Mouse (Mus musculus) hindbrain, embryonic 15.5 days (tissue): ENCODE results near the gene Zswim3. TPM values are rescaled to one million over a fixed set of nuclear protein-coding genes. Genes with fewer than 3 reads are reported as not detected.

ENCODE experiments used
- ATAC-seq: fragments of 200-750 bp; cut with Nextera tagmentation; 2 replicates; pipeline ENCODE4 v1.8.0; 2017; ENCODE audit warnings: low read depth, moderate number of reproducible peaks, moderate TSS enrichment; ENCODE audit not compliant: low FRiP score
- H3K27ac ChIP-seq: fragments of 300-500 bp; sonication (generic); replicated peaks from 2 replicates; pipeline ENCODE4 v1.5.1; 2015; ENCODE audit warnings: mild to moderate bottlenecking, inconsistent platforms
- H3K27me3 ChIP-seq: fragments of 300-500 bp; sonication (generic); 2 replicates; pipeline ENCODE4 v1.6.1; 2015; ENCODE audit warnings: control low read depth, inconsistent platforms
- H3K36me3 ChIP-seq: fragments of 300-500 bp; sonication (generic); 2 replicates; pipeline ENCODE4 v1.6.1; 2015; ENCODE audit warnings: control low read depth, inconsistent platforms
- H3K4me1 ChIP-seq: fragments of 300-500 bp; sonication (generic); replicated peaks from 2 replicates; pipeline ENCODE4 v1.6.1; 2015; ENCODE audit warnings: control low read depth, inconsistent platforms
- H3K4me2 ChIP-seq: fragments of 300-500 bp; sonication (generic); 2 replicates; pipeline ENCODE4 v1.6.1; 2015; ENCODE audit warnings: moderate library complexity, mild to moderate bottlenecking, inconsistent platforms
- H3K4me3 ChIP-seq: fragments of 300-500 bp; sonication (generic); 2 replicates; pipeline ENCODE4 v1.5.1; 2015; ENCODE audit warnings: mild to moderate bottlenecking, inconsistent platforms
- H3K9ac ChIP-seq: fragments of 300-500 bp; sonication (generic); 2 replicates; pipeline ENCODE4 v1.6.1; 2015; ENCODE audit warnings: inconsistent platforms
- H3K9me3 ChIP-seq: fragments of 300-500 bp; sonication (generic); 2 replicates; pipeline ENCODE4 v1.6.1; 2016; ENCODE audit warnings: control low read depth, inconsistent platforms
- WGBS: fragments of 180-500 bp; shearing (Covaris S2); methylation state at CpG from one replicate; pipeline ENCODE4 v1.1.7; 2015; 5-methylcytosine and 5-hydroxymethylcytosine counted together
- polyA plus RNA-seq: library from polyadenylated mRNA; unstranded; fragments of >200 nt; fragmentation: Nextera tagmentation; extraction: Ambion mirVana; gene quantifications from 2 replicates; pipeline ENCODE4 v1.2.1, GENCODE M21; 2015

The Zswim3 gene
- polyA plus RNA-seq, 1 experiment from 2014 or later = 16.8 TPM

DNA sequence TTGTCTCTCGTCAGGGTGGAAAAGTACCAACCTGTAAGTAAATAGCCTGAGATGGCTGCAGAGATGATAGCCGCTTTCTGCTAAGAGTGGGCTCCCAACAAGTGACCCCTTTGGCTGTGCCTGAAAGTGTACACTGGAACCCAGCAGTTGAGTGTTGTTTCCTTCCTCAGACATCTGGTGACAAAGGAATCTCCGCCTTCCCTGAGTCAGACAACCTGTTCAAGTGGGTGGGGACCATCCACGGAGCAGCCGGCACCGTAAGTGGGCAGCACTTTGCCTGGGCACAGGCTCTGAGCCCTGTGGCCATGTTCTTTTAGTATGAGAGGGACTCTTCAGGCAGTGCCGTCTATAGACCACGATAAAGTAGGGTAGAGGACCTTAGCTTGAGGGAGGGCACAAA lies 33.8 kb upstream of the Zswim3 start:
- Histone ChIP-seq H3K27ac (no peak overlapping the region), H3K9me3 (no peaks in the 10 kb centered on the region), H3K4me3 (peak overlapping the region; percentile 74; the same call in 1 of the 2 replicates), H3K4me1 (peaks cover 10% of the 10 kb centered on the region), H3K36me3 (peaks cover 16% of the 10 kb centered on the region), H3K9ac (no peak overlapping the region), H3K27me3 (no peaks in the 10 kb centered on the region), H3K4me2 (peak overlapping the region; percentile 97)
- 83% methylated on average over 8 of the region's 8 CpGs for WGBS
- ATAC-seq = no peak

DNA sequence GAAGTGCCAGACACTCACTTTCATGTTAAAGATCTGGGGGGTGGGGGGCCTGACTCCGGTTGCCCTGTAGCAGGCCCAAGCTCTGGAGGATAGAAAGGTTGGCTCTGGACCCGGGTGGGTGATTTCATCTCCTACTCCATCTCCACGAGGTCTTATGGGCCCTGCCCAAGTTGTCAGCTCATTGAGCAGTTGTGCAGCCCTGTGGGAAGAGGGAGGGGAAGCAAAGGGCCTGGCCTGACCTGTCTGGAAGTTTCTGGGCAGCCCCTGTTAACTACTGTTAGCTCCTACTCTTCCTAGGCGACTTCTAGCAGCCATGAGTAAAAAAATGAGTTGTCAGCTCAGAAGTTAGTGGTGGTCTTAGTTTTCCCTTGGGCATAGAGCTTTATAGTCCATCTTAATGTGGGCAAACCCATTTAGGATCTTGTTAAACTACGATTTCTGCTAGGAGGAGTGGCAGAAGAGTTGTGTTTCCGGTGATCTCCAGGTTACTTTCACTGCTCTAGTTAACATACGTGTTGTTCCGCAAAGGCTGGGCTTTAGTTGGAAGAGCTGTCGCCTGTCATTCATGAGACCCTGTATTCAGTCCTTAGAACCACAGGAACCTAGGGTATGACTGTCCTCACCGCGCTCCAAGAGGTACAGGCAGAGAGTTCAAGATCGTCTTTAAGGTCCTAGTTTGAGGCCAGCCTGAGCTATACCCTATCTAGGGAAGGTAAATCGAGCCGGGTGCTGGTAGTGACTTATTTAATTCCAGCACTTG lies 31.5 kb upstream of the Zswim3 start:
- ATAC-seq = no peak
- no peak overlapping the region for H3K4me2 ChIP-seq
- H3K4me3 ChIP-seq = no peak overlapping the region
- H3K27me3 ChIP-seq = no peaks in the 10 kb centered on the region
- H3K9me3 ChIP-seq = no peaks in the 10 kb centered on the region
- WGBS = 79% methylated on average over 14 of the region's 14 CpGs
- H3K36me3 ChIP-seq = no peaks in the 10 kb centered on the region
- no peak overlapping the region for H3K27ac ChIP-seq
- peaks cover 10% of the 10 kb centered on the region for H3K4me1 ChIP-seq
- no peak overlapping the region for H3K9ac ChIP-seq

DNA sequence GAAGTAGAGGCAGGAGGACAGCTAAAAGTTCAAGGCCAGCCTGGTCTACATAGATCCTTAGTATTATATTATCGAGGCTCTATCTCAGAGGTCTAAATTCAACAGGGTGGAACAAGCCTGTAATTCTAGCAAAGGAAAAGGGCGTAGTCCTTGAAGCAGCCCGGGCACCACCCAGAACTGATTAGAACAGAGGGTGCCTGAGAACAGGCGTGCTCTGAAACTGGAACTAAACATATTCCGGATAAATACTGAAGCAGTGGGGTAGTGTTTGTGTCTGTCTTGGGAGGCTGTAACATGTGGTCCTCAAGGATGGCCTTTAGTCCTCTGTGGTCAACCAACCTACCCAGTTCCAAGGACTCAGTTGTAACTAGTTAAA lies 30.9 kb upstream of the Zswim3 start:
- Histone ChIP-seq H3K27me3 (no peaks in the 10 kb centered on the region), H3K4me3 (no peak overlapping the region), H3K9ac (no peak overlapping the region), H3K9me3 (no peaks in the 10 kb centered on the region), H3K27ac (no peak overlapping the region), H3K4me2 (no peak overlapping the region), H3K36me3 (no peaks in the 10 kb centered on the region), H3K4me1 (peaks cover 10% of the 10 kb centered on the region)
- ATAC-seq = no peak
- 88% methylated on average over 5 of the region's 5 CpGs for WGBS

DNA sequence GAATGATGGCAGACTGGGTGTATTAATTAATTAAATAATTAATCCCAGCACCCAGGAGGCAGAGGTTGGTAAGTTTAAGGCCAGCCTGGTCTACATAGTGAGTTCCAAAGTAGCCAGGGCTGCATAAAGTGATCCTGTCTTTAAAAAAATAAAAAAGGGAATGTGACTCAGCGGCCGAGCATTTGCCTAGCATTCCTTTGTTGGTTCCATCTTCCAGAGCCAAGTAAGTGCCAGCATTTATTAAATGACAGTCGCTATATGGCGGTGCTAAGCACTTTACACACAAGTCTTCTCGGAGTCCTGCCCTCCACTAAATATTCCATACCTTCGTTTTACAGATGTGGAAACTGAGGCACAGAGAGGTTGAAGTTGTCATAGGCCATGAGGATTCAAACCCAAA lies 28.8 kb upstream of the Zswim3 start:
- Histone ChIP-seq H3K9ac (no peak overlapping the region), H3K9me3 (no peaks in the 10 kb centered on the region), H3K4me2 (no peak overlapping the region), H3K27ac (no peak overlapping the region), H3K4me3 (no peak overlapping the region), H3K4me1 (no peaks in the 10 kb centered on the region), H3K27me3 (no peaks in the 10 kb centered on the region), H3K36me3 (no peaks in the 10 kb centered on the region)
- no peak for ATAC-seq
- 92% methylated on average over 6 of the region's 6 CpGs for WGBS

DNA sequence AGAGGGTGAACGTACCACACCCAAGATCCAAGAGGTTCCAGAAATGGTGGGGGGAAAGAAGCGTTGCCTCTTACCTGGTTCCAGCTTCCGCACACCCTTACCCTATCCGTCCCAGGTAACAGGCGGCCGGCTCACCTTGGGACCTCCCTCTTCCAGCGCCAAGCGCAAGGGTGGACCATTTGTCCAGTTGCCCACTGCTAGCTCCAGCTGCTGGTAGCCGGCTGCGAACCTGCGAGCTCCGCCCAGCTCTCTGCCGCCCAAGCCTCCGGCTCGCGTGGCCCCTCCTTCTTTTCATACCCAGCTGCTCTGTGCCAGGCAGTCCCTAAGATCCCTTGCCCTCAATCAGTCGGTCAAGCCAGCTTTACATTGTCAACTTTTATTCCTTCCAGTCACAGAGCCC lies 28.1 kb upstream of the Zswim3 start:
- H3K4me1 ChIP-seq = no peaks in the 10 kb centered on the region
- H3K27ac ChIP-seq = no peak overlapping the region
- no peaks in the 10 kb centered on the region for H3K27me3 ChIP-seq
- H3K36me3 ChIP-seq = no peaks in the 10 kb centered on the region
- H3K4me2 ChIP-seq = no peak overlapping the region
- no peak overlapping the region for H3K4me3 ChIP-seq
- H3K9ac ChIP-seq = no peak overlapping the region
- no peaks in the 10 kb centered on the region for H3K9me3 ChIP-seq
- ATAC-seq = no peak
- 72% methylated on average over 17 of the region's 17 CpGs for WGBS

DNA sequence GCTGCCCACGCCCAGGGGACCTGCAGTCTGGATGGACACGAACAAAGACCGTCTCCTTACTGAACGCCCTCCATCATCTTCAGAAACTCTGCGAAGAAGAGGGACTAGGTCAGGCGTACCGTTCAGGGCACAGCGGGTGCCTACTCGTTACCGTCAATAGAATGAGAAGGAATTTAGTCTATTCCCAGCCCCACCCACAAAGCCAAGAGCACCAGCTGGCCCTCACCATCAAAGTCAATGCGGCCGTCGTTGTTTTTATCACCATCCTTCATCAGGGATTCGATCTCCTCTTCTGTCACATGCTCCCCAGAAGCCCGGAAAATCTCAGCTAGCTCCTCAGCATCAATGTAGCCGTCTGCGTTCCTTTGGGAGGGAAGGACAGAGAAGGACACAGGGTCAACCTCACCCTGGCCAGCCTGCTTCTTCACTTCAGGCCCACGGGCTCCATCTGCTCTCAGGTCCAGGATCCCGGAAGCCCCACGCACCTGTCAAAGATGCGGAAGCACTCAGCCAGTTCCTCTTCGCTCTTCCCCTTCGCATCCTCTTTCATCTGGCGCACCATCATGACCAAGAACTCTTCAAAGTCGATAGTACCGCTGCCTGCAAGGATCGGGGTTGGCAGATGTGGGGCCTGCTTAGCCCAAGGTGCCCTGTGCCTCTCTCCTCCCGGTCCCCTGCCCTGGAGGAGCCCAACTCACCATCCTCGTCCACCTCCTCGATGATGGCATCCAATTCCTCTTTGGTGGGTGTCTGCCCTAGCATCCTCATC lies 27.5 kb upstream of the Zswim3 start:
- no peak for ATAC-seq
- no peak overlapping the region for H3K27ac ChIP-seq
- WGBS = 82% methylated on average over 30 of the region's 30 CpGs

DNA sequence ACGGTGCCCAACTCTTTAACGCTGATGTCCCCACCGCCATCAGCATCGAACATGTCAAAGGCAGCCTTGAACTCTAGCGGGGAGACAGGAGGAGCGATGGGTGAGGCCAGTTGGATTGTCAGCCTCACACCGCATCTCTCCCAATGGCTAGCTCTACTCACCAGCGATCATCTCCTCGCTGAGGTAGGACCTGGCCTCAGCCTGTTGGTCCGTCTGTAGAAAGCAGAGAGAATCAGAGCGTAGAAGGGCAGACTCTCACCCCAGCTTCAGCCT lies 26.9 kb upstream of the Zswim3 start:
- Histone ChIP-seq H3K27me3 (no peaks in the 10 kb centered on the region), H3K9me3 (no peaks in the 10 kb centered on the region), H3K4me2 (no peak overlapping the region), H3K4me3 (no peak overlapping the region), H3K9ac (no peak overlapping the region), H3K4me1 (no peaks in the 10 kb centered on the region), H3K36me3 (no peaks in the 10 kb centered on the region), H3K27ac (no peak overlapping the region)
- ATAC-seq = no peak
- WGBS = 91% methylated on average over 11 of the region's 11 CpGs

More for the DNA sequence above, 27.5 kb upstream of the Zswim3 start:
- Histone ChIP-seq H3K4me3 (no peak overlapping the region), H3K36me3 (no peaks in the 10 kb centered on the region), H3K27me3 (no peaks in the 10 kb centered on the region), H3K9ac (no peak overlapping the region), H3K4me2 (no peak overlapping the region), H3K9me3 (no peaks in the 10 kb centered on the region), H3K4me1 (no peaks in the 10 kb centered on the region)

DNA sequence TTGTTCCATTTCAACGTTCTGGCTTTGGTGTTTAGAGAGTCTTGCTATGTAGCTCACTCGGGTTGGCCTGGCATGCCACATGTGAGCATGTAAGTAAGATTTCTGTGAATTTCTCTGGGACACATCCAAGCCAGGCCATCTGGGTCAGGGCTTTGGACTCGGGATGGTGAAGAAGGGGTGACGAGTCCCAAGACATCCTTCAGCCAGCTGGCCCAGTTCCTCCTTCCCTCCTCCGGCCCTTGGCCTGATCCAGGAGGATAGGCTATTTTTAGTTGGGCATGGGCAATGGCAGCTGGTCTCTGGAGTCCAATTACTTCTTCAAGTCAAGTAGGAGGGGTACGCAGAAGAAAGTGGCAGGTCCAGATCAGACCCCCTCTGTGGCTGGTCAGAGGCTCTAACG lies 26.1 kb upstream of the Zswim3 start:
- Histone ChIP-seq H3K4me2 (no peak overlapping the region), H3K27ac (no peak overlapping the region), H3K27me3 (no peaks in the 10 kb centered on the region), H3K9me3 (no peaks in the 10 kb centered on the region), H3K4me3 (no peak overlapping the region), H3K4me1 (no peaks in the 10 kb centered on the region), H3K9ac (no peak overlapping the region), H3K36me3 (no peaks in the 10 kb centered on the region)
- 85% methylated on average over 7 of the region's 7 CpGs for WGBS
- no peak for ATAC-seq

DNA sequence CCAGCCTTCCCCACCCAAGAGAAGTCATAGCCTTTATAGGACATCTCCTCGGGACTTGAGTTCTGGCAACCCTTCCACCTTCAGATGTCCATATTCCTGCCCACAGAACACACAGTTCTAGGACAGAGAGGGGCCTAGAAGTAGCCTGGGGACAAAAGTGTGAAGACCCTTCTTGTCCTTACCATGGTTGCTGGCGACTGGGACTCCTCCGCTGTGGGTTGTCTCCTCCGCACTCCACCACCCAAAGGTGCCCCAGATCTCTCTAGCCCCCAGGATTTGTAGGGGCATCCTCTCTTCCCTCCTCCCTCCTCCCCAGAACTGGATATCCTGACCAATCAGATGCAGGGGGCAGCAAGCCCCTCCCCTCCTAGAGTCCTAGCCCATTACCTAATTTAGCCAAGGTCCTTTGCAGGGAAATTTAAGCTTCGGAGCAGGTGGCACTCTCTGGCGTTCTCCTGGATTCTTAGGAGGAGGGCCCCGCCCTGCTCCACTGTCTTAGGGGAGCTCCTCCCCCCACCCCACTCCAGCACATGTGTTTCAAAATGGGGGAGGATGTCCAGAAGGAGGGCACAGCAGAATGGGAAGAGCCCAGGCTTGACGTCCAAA lies 25.3 kb upstream of the Zswim3 start, which contains the start of gene Tnnc2:
Gene Tnnc2 (minus strand): TSS at position 487 of the 606 bp plus-strand sequence.
- WGBS = 69% methylated on average over 8 of the region's 8 CpGs
- Histone ChIP-seq H3K36me3 (no peaks in the 10 kb centered on the region), H3K9ac (no peak within 1 kb of the TSS), H3K9me3 (no peaks in the 10 kb centered on the region), H3K4me3 (no peak within 1 kb of the TSS), H3K27me3 (no peaks in the 10 kb centered on the region), H3K4me1 (peaks cover under 1% of the 10 kb centered on the region), H3K27ac (no peak within 1 kb of the TSS), H3K4me2 (no peak within 1 kb of the TSS)
- no peak for ATAC-seq

DNA sequence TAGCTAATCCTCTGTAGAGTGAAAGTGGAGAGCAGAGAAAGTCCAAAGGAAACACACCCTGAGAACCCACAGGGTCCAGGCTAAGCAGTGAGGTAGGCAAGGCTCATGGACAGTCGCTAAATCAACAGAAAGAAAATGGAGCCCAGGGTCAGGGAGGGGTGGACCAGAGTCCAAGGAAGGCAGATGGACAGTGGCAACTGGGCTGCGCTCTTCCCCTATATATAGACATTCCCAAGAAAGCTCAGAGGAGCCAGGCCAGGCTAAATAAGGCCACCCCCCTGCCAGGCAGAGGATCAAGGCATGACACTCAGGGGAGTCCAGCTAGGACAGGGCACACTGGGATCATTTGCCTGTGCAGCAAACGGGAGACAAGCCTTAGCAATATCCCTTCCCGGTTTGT lies 23.0 kb upstream of the Zswim3 start:
- Histone ChIP-seq H3K4me3 (no peak overlapping the region), H3K27ac (no peak overlapping the region), H3K9me3 (no peaks in the 10 kb centered on the region), H3K27me3 (no peaks in the 10 kb centered on the region), H3K4me2 (no peak overlapping the region), H3K9ac (no peak overlapping the region), H3K4me1 (peaks cover 12% of the 10 kb centered on the region), H3K36me3 (no peaks in the 10 kb centered on the region)
- 76% methylated on average over 4 of the region's 4 CpGs for WGBS
- no peak for ATAC-seq

DNA sequence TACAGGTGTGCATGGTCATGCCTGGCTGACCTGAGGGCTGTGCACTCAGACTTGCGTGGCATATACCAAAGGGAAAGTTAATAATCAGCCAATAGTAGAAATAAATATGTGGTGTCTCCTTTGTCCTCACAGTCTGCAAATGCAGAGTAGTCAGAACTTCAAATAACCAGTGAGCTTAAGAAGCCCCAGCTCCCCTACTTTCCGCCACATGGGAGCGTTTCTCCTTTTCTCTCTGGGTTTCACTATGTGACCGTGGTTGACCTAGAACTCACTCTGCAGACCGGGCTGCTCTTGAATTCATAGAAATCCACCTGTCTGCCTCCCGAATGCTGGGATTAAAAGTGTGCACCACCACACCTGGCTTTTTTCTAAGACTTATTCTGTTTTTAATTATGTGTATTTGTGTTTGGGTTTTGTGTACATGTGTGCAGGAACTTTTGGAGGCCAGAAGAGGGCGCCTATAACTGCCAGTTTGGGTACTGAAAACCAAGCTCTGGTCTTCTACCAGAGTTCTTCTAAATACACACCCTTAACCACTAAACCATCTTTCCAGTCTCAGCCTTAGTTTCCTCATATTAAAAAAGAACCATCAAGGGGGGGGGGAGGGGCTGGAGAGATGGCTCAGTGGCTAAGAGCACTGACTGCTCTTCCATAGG lies 20.8 kb upstream of the Zswim3 start:
- no peak overlapping the region for H3K4me2 ChIP-seq
- no peak for ATAC-seq
- H3K9me3 ChIP-seq = no peaks in the 10 kb centered on the region
- no peak overlapping the region for H3K27ac ChIP-seq
- H3K4me1 ChIP-seq = peaks cover 25% of the 10 kb centered on the region
- WGBS = 82% methylated on average over 7 of the region's 7 CpGs
- H3K9ac ChIP-seq = no peak overlapping the region
- H3K4me3 ChIP-seq = no peak overlapping the region
- no peaks in the 10 kb centered on the region; the same call in 1 of the 2 replicates for H3K36me3 ChIP-seq
- no peaks in the 10 kb centered on the region for H3K27me3 ChIP-seq

DNA sequence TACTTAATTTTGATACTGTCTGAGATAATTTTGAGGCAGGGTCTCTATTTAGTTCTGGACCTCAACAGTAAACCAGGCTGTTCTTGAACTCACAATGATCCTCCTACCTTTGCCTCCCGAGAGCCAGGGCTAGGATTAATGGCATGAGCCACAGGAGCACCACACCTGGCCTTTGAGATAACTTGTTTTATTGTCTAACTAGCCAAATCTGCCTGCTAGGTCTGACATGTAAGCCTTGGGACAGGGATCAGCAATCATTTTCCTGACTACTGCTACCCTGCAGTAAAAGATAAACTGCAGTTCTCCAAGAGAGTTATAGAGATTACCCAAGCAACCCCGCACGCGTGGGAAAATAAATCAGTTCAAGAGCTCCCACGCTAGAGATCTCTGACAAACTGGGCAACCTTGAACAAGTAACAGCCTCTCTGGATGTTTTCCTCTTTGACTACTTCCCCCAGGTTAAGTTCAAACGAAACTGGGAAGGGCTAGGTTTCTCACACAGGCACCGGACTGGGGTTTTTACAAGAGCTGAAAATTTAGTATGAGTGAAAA lies 20.0 kb upstream of the Zswim3 start:
- Histone ChIP-seq H3K27me3 (no peaks in the 10 kb centered on the region), H3K9ac (peak overlapping the region; percentile 55), H3K4me1 (peaks cover 25% of the 10 kb centered on the region), H3K4me3 (peak overlapping the region; percentile 59), H3K27ac (peak overlapping the region; percentile 78; the same call in 1 of the 2 replicates), H3K4me2 (peak overlapping the region; percentile 89), H3K9me3 (no peaks in the 10 kb centered on the region), H3K36me3 (no peaks in the 10 kb centered on the region; the same call in 1 of the 2 replicates)
- no peak for ATAC-seq
- WGBS = 15% methylated on average over 7 of the region's 7 CpGs
